Mouse (Mus musculus): ENCODE data around the gene Lhx1.

DNA sequence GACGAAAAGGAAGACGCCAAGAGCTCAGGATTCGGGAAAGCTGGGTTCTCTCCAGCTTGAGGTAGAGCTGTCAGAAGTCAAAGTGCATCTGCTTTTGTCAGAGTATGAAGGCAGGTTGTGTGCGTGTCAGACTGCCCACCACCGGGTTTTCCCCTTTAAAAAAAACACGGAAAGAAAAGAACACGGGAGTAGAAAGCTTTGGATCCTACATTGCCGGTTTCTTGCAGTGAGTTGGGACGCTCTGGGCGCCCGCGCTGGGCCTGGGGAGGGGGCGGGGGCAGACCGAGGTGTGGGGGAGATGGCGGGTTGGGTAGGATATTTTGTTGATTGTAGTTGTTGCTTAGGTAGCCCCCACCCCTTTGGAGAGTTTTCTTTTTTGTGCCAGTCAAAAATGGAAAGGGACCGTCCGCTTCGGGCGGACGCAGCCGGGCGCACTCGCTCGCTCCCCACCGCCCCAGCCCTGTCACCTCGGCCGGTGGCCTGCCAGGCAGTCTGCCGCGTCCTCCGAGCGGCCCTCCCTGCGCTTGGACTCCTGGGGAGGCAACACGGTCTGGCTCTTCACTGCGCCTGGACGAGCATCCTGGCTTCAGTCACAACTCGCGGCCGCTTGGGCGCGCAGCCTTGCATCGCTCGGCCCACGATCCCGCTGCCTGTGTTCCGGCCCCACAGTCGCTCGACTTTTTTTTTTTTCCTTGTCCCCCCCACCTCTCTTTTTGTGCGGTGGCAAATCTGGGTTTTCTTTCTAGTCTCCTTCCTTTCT, 644 bp downstream of the Lhx1 start:
- no peak for TF ChIP-seq MAX (IDR thresholded peaks at IDR 0.05; ENCODE audit: low read depth)
- no peak for TF ChIP-seq CEBPB (IDR thresholded peaks at IDR 0.05; ENCODE audit: insufficient read depth, poor library complexity, severe bottlenecking)
- TF ChIP-seq POLR2A (IDR thresholded peaks at IDR 0.05; ENCODE audit: insufficient read length, low read depth): no peak
- no peak for TF ChIP-seq POLR2AphosphoS2 (IDR thresholded peaks at IDR 0.05; ENCODE audit: insufficient read length, low read depth)
- no peak for TF ChIP-seq E2F4 (IDR thresholded peaks at IDR 0.05; ENCODE audit: insufficient read depth)
- no peak for TF ChIP-seq USF1 (IDR thresholded peaks at IDR 0.05; ENCODE audit: low read depth)
- no peak for TF ChIP-seq MYOD1 (IDR thresholded peaks at IDR 0.05; ENCODE audit: control insufficient read depth in 1 of 3, insufficient read length in 2 of 3, low read depth in 2 of 3)

All from myocyte (in vitro differentiated cells).